Comparison of ENCODE assay signal across 25 mouse cellular contexts in the genomic region with DNA sequence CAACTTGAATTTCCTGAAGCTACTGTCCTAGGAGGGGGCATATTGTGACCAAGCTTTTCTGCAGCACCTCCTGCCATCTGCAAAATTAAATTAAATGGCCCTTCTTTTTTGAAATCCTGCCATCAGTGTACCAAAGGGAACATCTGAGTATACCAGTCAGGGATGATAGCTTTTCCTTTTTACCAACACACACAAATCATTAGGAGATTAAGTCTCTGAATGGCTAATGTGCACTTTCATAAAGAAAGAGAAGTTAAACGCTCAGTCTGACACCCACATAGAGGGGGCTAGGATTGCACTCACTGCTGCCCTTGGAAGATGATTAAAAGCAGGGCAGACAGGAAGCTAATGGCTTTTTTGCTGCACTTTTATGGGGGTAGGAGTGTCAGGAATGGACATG.
DNase-seq lines count a peak whose midpoint lies in the region; ATAC-seq and TF ChIP-seq lines count a peak whose summit lies in the region.
"Had no signal": no experiment of that assay in that cellular context is flagged by ENCODE, and none has a peak within 500 bp of the region (broad histone marks: within the 10 kb centered on the region; RNA-seq: fewer than 3 reads in every experiment).

No protein-coding gene starts in this region.

- no peak overlapping the region; the same call in 1 of the 2 replicates for H3K27ac ChIP-seq in hindbrain, postnatal 0 days
- H3K27ac ChIP-seq in hindbrain, embryonic 11.5 days (ENCODE audit: low read depth, low read length), result no peak overlapping the region
- H3K27ac ChIP-seq in midbrain, embryonic 16.5 days (ENCODE audit: low read length), result peak overlapping the region; percentile 7; the same call in 1 of the 2 replicates
- no peak overlapping the region for H3K27ac ChIP-seq in kidney, embryonic 16.5 days (ENCODE audit: low read length)
- H3K27ac ChIP-seq: embryonic facial prominence, embryonic 13.5 days; heart, embryonic 10.5 days; limb, embryonic 10.5 days; lung, embryonic 15.5 days had no signal

- H3K27me3 ChIP-seq in hindbrain, postnatal 0 days (ENCODE audit: insufficient read depth, low read length), result no peaks in the 10 kb centered on the region
- H3K27me3 ChIP-seq in hindbrain, embryonic 11.5 days (ENCODE audit: control insufficient read depth, insufficient read depth, low read length), result no peaks in the 10 kb centered on the region
- no peaks in the 10 kb centered on the region for H3K27me3 ChIP-seq in midbrain, embryonic 16.5 days (ENCODE audit: control insufficient read depth, insufficient read depth, low read depth, low read length)
- no peaks in the 10 kb centered on the region for H3K27me3 ChIP-seq in kidney, embryonic 16.5 days (ENCODE audit: insufficient read depth, low read length)
- H3K27me3 ChIP-seq: embryonic facial prominence, embryonic 13.5 days; liver, embryonic 15.5 days; lung, embryonic 15.5 days had no signal

- WGBS in hindbrain, postnatal 0 days, result 24% methylated on average over 1 of the region's 1 CpGs
- 59% methylated on average over 1 of the region's 1 CpGs for WGBS in hindbrain, embryonic 11.5 days
- WGBS in midbrain, embryonic 16.5 days, result 14% methylated on average over 1 of the region's 1 CpGs
- WGBS in kidney, embryonic 16.5 days, result 6% methylated on average over 1 of the region's 1 CpGs

- no peaks in the 10 kb centered on the region for H3K9me3 ChIP-seq in hindbrain, postnatal 0 days (ENCODE audit: low read length)
- H3K9me3 ChIP-seq in hindbrain, embryonic 11.5 days (ENCODE audit: control insufficient read depth, low read length), result no peaks in the 10 kb centered on the region
- H3K9me3 ChIP-seq in midbrain, embryonic 16.5 days (replicated peaks; ENCODE audit: control insufficient read depth, low read length, poor library complexity, severe bottlenecking), result no peaks in the 10 kb centered on the region
- no peaks in the 10 kb centered on the region for H3K9me3 ChIP-seq in kidney, embryonic 16.5 days (ENCODE audit: low read length)
- H3K9me3 ChIP-seq: embryonic facial prominence, embryonic 13.5 days; heart, embryonic 10.5 days; limb, embryonic 10.5 days; liver, embryonic 15.5 days; lung, embryonic 15.5 days had no signal

- TF ChIP-seq CTCF in hindbrain, postnatal 0 days (IDR thresholded peaks at IDR 0.05; ENCODE audit: low read depth), result no peak
- no peak for TF ChIP-seq CTCF in brain, embryonic 14.5 days (IDR thresholded peaks at IDR 0.05; ENCODE audit: borderline replicate concordance, extremely low read depth, insufficient read depth, insufficient read length)

- no peak overlapping the region for H3K4me3 ChIP-seq in hindbrain, postnatal 0 days (ENCODE audit: low read length)
- no peak overlapping the region for H3K4me3 ChIP-seq in hindbrain, embryonic 11.5 days (ENCODE audit: low read depth, low read length)
- H3K4me3 ChIP-seq in midbrain, embryonic 16.5 days (ENCODE audit: low read depth, low read length), result no peak overlapping the region
- H3K4me3 ChIP-seq in kidney, embryonic 16.5 days (ENCODE audit: low read length), result no peak overlapping the region
- H3K4me3 ChIP-seq: embryonic facial prominence, embryonic 13.5 days; heart, embryonic 10.5 days; limb, embryonic 10.5 days; liver, embryonic 15.5 days; lung, embryonic 15.5 days had no signal

- H3K36me3 ChIP-seq in hindbrain, postnatal 0 days (ENCODE audit: insufficient read depth, low read length), result no peaks in the 10 kb centered on the region
- H3K36me3 ChIP-seq in hindbrain, embryonic 11.5 days (ENCODE audit: control insufficient read depth, insufficient read depth, low read length), result no peaks in the 10 kb centered on the region
- no peaks in the 10 kb centered on the region for H3K36me3 ChIP-seq in midbrain, embryonic 16.5 days (ENCODE audit: control insufficient read depth, insufficient read depth, low read length)
- H3K36me3 ChIP-seq in kidney, embryonic 16.5 days (ENCODE audit: insufficient read depth, low read length), result no peaks in the 10 kb centered on the region
- H3K36me3 ChIP-seq: embryonic facial prominence, embryonic 13.5 days; liver, embryonic 15.5 days; lung, embryonic 15.5 days had no signal

- no peak for ATAC-seq in hindbrain, postnatal 0 days
- no peak for ATAC-seq in hindbrain, embryonic 11.5 days (ENCODE audit: low FRiP score)
- ATAC-seq in midbrain, embryonic 16.5 days, result peak; percentile 58; the same call in 1 of the 2 replicates
- ATAC-seq in kidney, embryonic 16.5 days (ENCODE audit: low FRiP score, low TSS enrichment), result no peak
- ATAC-seq: inflammation-experienced regulatory T-cells, adult 6 months had no signal

- TF ChIP-seq POLR2A in brain, embryonic 14.5 days (IDR thresholded peaks at IDR 0.05; ENCODE audit: borderline replicate concordance, extremely low read depth, insufficient read depth, insufficient read length, poor library complexity, severe bottlenecking), result no peak

- no peak overlapping the region for H3K4me2 ChIP-seq in hindbrain, postnatal 0 days (ENCODE audit: low read depth, low read length)
- no peak overlapping the region for H3K4me2 ChIP-seq in hindbrain, embryonic 11.5 days (replicated peaks; ENCODE audit: low read depth, low read length)
- H3K4me2 ChIP-seq in midbrain, embryonic 16.5 days (ENCODE audit: low read length), result no peak overlapping the region
- no peak overlapping the region for H3K4me2 ChIP-seq in kidney, embryonic 16.5 days (replicated peaks; ENCODE audit: low read depth, low read length)
- H3K4me2 ChIP-seq: embryonic facial prominence, embryonic 13.5 days; liver, embryonic 15.5 days; lung, embryonic 15.5 days had no signal

- peaks cover 26% of the 10 kb centered on the region for H3K4me1 ChIP-seq in hindbrain, postnatal 0 days (ENCODE audit: insufficient read depth, low read length)
- H3K4me1 ChIP-seq in hindbrain, embryonic 11.5 days (replicated peaks; ENCODE audit: control insufficient read depth, insufficient read depth, low read length), result no peaks in the 10 kb centered on the region
- peaks cover 16% of the 10 kb centered on the region for H3K4me1 ChIP-seq in midbrain, embryonic 16.5 days (ENCODE audit: control insufficient read depth, insufficient read depth, low read length)
- peaks cover 8% of the 10 kb centered on the region for H3K4me1 ChIP-seq in kidney, embryonic 16.5 days (ENCODE audit: insufficient read depth, low read length)
- H3K4me1 ChIP-seq: lung, embryonic 15.5 days had no signal

- no peak overlapping the region for H3K9ac ChIP-seq in hindbrain, postnatal 0 days (replicated peaks; ENCODE audit: low read length)
- no peak overlapping the region for H3K9ac ChIP-seq in hindbrain, embryonic 11.5 days (ENCODE audit: low read depth, low read length)
- H3K9ac ChIP-seq in midbrain, embryonic 16.5 days (ENCODE audit: low read depth, low read length), result no peak overlapping the region
- H3K9ac ChIP-seq in kidney, embryonic 16.5 days (replicated peaks; ENCODE audit: low read length), result no peak overlapping the region
- H3K9ac ChIP-seq: embryonic facial prominence, embryonic 13.5 days; liver, embryonic 15.5 days; lung, embryonic 15.5 days had no signal

- DNase-seq in embryo, embryonic 10.5 days (ENCODE audit: low spot score), result peak; percentile 5
- no peak for DNase-seq in embryo, embryonic 10 days (ENCODE audit: low spot score)
- DNase-seq in hindbrain, postnatal 0 days (ENCODE audit: low spot score), result peak; percentile 18
- no peak for DNase-seq in hindbrain, embryonic 11.5 days (ENCODE audit: low spot score)
- peak; percentile 77 for DNase-seq in brain, embryonic 14.5 days (ENCODE audit: low read depth)
- DNase-seq in kidney, adult 8-10 months, result no peak
- DNase-seq: adrenal gland, postnatal 14 days; cerebellum, adult 11-12 months; cerebellum, postnatal 14 days; embryo, embryonic 11 days; gastrocnemius, postnatal 10 days; heart, postnatal 4 days; kidney, adult 18-20 months; kidney, postnatal 10 days; liver; lung, postnatal 36 days; retina, postnatal 1 day had no signal

Comparison
In these comparisons a context has a peak if more than half of its experiments do, and no peak if none do; other contexts are left out.
1. DNase-seq: peak in embryo, embryonic 10.5 days (single experiment), hindbrain, postnatal 0 days (single experiment) and brain, embryonic 14.5 days (single experiment); none in embryo, embryonic 10 days (single experiment), hindbrain, embryonic 11.5 days (single experiment) and kidney, adult 8-10 months (0 of 2).